Comparison of ENCODE assay signal across 8 mouse cellular contexts in genomic region chr7:109010720-109011595, GRCm38 (mm10).
A peak's percentile ranks its signal among the peaks of the same experiment; 100 is the strongest.
DNase-seq lines count a peak whose midpoint lies in the region; ATAC-seq and TF ChIP-seq lines count a peak whose summit lies in the region.

No protein-coding gene starts in this region.

- H3K36me3 ChIP-seq in hindbrain, embryonic 10.5 days: no peaks in the 10 kb centered on the region
- H3K36me3 ChIP-seq in liver, postnatal 0 days (replicated peaks; ENCODE audit: insufficient read depth, low read length): no peaks in the 10 kb centered on the region
- H3K36me3 ChIP-seq in stomach, embryonic 16.5 days (ENCODE audit: control insufficient read depth, insufficient read depth, low read length): no peaks in the 10 kb centered on the region

- no peak overlapping the region for H3K9ac ChIP-seq in liver, postnatal 0 days (replicated peaks)
- H3K9ac ChIP-seq in stomach, embryonic 16.5 days (ENCODE audit: low read length): peak overlapping the region; percentile 73

- H3K27me3 ChIP-seq in hindbrain, embryonic 10.5 days (ENCODE audit: insufficient read depth, poor library complexity, severe bottlenecking): peaks cover 58% of the 10 kb centered on the region
- peaks cover 30% of the 10 kb centered on the region for H3K27me3 ChIP-seq in liver, postnatal 0 days (ENCODE audit: insufficient read depth, low read length)
- peaks cover 29% of the 10 kb centered on the region for H3K27me3 ChIP-seq in stomach, embryonic 16.5 days (ENCODE audit: control insufficient read depth, insufficient read depth, low read length)

- 1% methylated on average over 68 of the region's 82 CpGs for WGBS in hindbrain, embryonic 10.5 days
- 4% methylated on average over 58 of the region's 82 CpGs for WGBS in liver, postnatal 0 days (ENCODE audit: insufficient replicate concordance)
- WGBS in stomach, embryonic 16.5 days: 2% methylated on average over 82 of the region's 82 CpGs

- ATAC-seq in liver, postnatal 0 days: no peak
- ATAC-seq in stomach, embryonic 16.5 days (ENCODE audit: insufficient read depth, low FRiP score): peak; percentile 52; the same call in 1 of the 2 replicates

- no peaks in the 10 kb centered on the region for H3K9me3 ChIP-seq in hindbrain, embryonic 10.5 days
- H3K9me3 ChIP-seq in liver, postnatal 0 days (ENCODE audit: low read length): no peaks in the 10 kb centered on the region
- H3K9me3 ChIP-seq in stomach, embryonic 16.5 days (replicated peaks; ENCODE audit: control insufficient read depth, low read length): no peaks in the 10 kb centered on the region

- H3K4me2 ChIP-seq in liver, postnatal 0 days (ENCODE audit: low read depth, low read length): peak overlapping the region; percentile 52
- H3K4me2 ChIP-seq in stomach, embryonic 16.5 days (ENCODE audit: low read depth, low read length): peak overlapping the region; percentile 91

- H3K4me1 ChIP-seq in hindbrain, embryonic 10.5 days (replicated peaks): peaks cover 28% of the 10 kb centered on the region
- no peaks in the 10 kb centered on the region for H3K4me1 ChIP-seq in liver, postnatal 0 days (ENCODE audit: insufficient read depth)
- H3K4me1 ChIP-seq in stomach, embryonic 16.5 days (ENCODE audit: control insufficient read depth, insufficient read depth, low read length): 0 out of 2 replicates have a peak, but pooled peaks cover 3% of the 10 kb centered on the region

- intact Hi-C loops in gastrocnemius, adult 2 months (cut with DNase I): no loop called here

- H3K27ac ChIP-seq in gastrocnemius, adult 2 months: no peak overlapping the region
- peak overlapping the region; percentile 88 for H3K27ac ChIP-seq in hindbrain, embryonic 10.5 days
- H3K27ac ChIP-seq in liver, postnatal 0 days (ENCODE audit: low read depth): no peak overlapping the region
- H3K27ac ChIP-seq in stomach, embryonic 16.5 days (ENCODE audit: low read length): no peak overlapping the region

- no peak for TF ChIP-seq CTCF in gastrocnemius, adult 2 months (IDR thresholded peaks at IDR 0.05)
- TF ChIP-seq CTCF in liver, postnatal 0 days (IDR thresholded peaks at IDR 0.05; ENCODE audit: low read depth): no peak

- no peak for TF ChIP-seq EP300 in liver, postnatal 0 days (IDR thresholded peaks at IDR 0.05; ENCODE audit: low read depth)

- H3K4me3 ChIP-seq in gastrocnemius, adult 2 months: peak overlapping the region; percentile 72
- H3K4me3 ChIP-seq in hindbrain, embryonic 10.5 days: peak overlapping the region; percentile 81
- 0 out of 2 replicates have a peak overlapping the region, but pooled peaks have one; percentile 20 for H3K4me3 ChIP-seq in liver, postnatal 0 days (ENCODE audit: low read depth, low read length)
- peak overlapping the region; percentile 63 for H3K4me3 ChIP-seq in stomach, embryonic 16.5 days (replicated peaks; ENCODE audit: low read length)

- peak; percentile 33 for DNase-seq in gastrocnemius, adult 2 months
- no peak for DNase-seq in gastrocnemius, adult 8-10 months (ENCODE audit: low spot score in 2 of 2)
- peak; percentile 17 for DNase-seq in thymus, postnatal 4 days
- DNase-seq in thymus, postnatal 10 days (ENCODE audit: low spot score in 2 of 2): no peak
- peak; percentile 64 for DNase-seq in hindbrain, embryonic 10.5 days (ENCODE audit: low spot score)
- DNase-seq in liver, postnatal 0 days: no peak
- no peak for DNase-seq in ovary, postnatal 10 days (ENCODE audit: low spot score)

Comparison
In these comparisons a context has a peak if more than half of its experiments do, and no peak if none do; other contexts are left out.
1. DNase-seq: peak in gastrocnemius, adult 2 months (single experiment), thymus, postnatal 4 days (single experiment) and hindbrain, embryonic 10.5 days (single experiment); none in gastrocnemius, adult 8-10 months (0 of 2), thymus, postnatal 10 days (0 of 2), liver, postnatal 0 days (single experiment) and ovary, postnatal 10 days (single experiment).
2. H3K4me3 ChIP-seq: peak in every context shown above with its lines; median percentile 81 in hindbrain, embryonic 10.5 days; 72 in gastrocnemius, adult 2 months; 63 in stomach, embryonic 16.5 days; 20 in liver, postnatal 0 days.